Mouse (Mus musculus) intestine, embryonic 15.5 days (tissue): Measurements from ENCODE around the gene Rad54l. TPM values are rescaled to one million over a fixed set of nuclear protein-coding genes. Genes with fewer than 3 reads are reported as not detected.

ENCODE experiments used
- ATAC-seq: fragments of 200-750 bp; cut with Nextera tagmentation; 2 replicates; pipeline ENCODE4 v1.8.0; 2017; ENCODE audit warnings: moderate TSS enrichment, moderate library complexity
- H3K27ac ChIP-seq: fragments of 300-500 bp; sonication (generic); 2 replicates; pipeline ENCODE4 v1.5.1; 2015; ENCODE audit warnings: mild to moderate bottlenecking, inconsistent platforms
- H3K27me3 ChIP-seq: fragments of 300-500 bp; sonication (generic); replicated peaks from 2 replicates; pipeline ENCODE4 v1.6.1; 2015; ENCODE audit warnings: inconsistent platforms
- H3K36me3 ChIP-seq: fragments of 300-500 bp; sonication (generic); 2 replicates; pipeline ENCODE4 v1.6.1; 2015; ENCODE audit warnings: inconsistent platforms
- H3K4me1 ChIP-seq: fragments of 300-500 bp; sonication (generic); replicated peaks from 2 replicates; pipeline ENCODE4 v1.6.1; 2015; ENCODE audit warnings: inconsistent platforms
- H3K4me2 ChIP-seq: fragments of 300-500 bp; sonication (generic); replicated peaks from 2 replicates; pipeline ENCODE4 v1.6.1; 2015; ENCODE audit warnings: mild to moderate bottlenecking, inconsistent platforms
- H3K4me3 ChIP-seq: fragments of 300-500 bp; sonication (generic); replicated peaks from 2 replicates; pipeline ENCODE4 v1.5.1; 2015; ENCODE audit warnings: inconsistent platforms
- H3K9ac ChIP-seq: fragments of 300-500 bp; sonication (generic); 2 replicates; pipeline ENCODE4 v1.6.1; 2015; ENCODE audit warnings: inconsistent platforms
- H3K9me3 ChIP-seq: fragments of 300-500 bp; sonication (generic); 2 replicates; pipeline ENCODE4 v1.6.1; 2016; ENCODE audit warnings: inconsistent platforms
- WGBS: fragments of 180-500 bp; shearing (Covaris S2); methylation state at CpG from one replicate; pipeline ENCODE4 v1.1.7; 2015; 5-methylcytosine and 5-hydroxymethylcytosine counted together
- polyA plus RNA-seq: library from polyadenylated mRNA; unstranded; fragments of >200 nt; fragmentation: Nextera tagmentation; extraction: Ambion mirVana; gene quantifications from 2 replicates; pipeline ENCODE4 v1.2.1, GENCODE M21; 2015

The Rad54l gene
- polyA plus RNA-seq, 1 experiment from 2014 or later: 26.7 TPM

DNA sequence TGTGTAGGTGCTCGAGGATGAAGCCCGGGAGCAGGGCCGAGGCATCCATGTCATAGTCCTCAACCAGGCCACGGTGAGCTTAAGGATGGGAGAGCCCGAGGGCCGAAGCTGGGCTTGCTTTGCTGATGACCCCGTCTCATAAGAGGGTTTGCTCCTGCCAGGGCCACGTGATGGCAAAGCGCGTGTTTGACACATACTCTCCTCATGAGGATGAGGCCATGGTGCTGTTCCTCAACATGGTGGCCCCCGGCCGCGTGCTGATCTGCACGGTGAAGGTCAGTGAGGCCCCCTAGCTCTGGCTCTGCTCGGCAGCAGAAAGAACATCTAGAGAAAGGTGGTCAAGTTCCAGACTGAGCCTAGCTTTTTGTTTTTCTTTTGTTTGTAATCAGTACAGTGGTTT, 29.2 kb upstream of the Rad54l start:
- no peak overlapping the region for H3K27ac ChIP-seq
- no peaks in the 10 kb centered on the region for H3K9me3 ChIP-seq
- no peak overlapping the region for H3K4me2 ChIP-seq
- no peak for ATAC-seq
- no peak overlapping the region for H3K4me3 ChIP-seq
- H3K27me3 ChIP-seq: no peaks in the 10 kb centered on the region
- H3K9ac ChIP-seq: 0 out of 2 replicates have a peak overlapping the region, but pooled peaks have one; percentile 13
- WGBS: 93% methylated on average over 15 of the region's 15 CpGs
- peaks cover 33% of the 10 kb centered on the region for H3K36me3 ChIP-seq
- H3K4me1 ChIP-seq: peaks cover 15% of the 10 kb centered on the region

DNA sequence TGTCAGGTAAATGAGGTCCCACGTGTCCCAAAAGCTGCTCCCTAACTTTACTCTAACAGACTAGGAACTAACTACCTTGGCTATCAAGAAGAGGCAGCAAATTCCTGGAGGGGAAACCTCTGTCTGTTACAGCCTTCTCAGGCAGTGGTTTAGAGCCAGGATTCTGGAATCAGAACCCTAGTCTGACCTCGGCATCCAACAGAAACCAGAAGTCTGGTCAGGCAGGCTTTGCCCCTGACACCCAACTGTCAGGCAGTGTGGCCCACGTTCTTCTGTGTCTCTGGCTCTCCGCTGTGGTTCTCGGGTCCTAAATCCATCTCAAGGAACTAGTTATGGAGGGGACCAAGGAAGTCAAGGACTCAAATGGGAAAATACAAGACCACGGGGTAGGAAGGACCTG, 27.7 kb upstream of the Rad54l start, which contains the start of gene Lurap1:
Gene Lurap1, minus strand, starts transcription at position 101 of the 400 bp plus-strand sequence.
- H3K4me1 ChIP-seq: peaks cover 15% of the 10 kb centered on the region
- H3K27ac ChIP-seq: peak within 1 kb of the TSS; percentile 89
- H3K4me3 ChIP-seq: peak within 1 kb of the TSS; percentile 75
- H3K9me3 ChIP-seq: no peaks in the 10 kb centered on the region
- ATAC-seq: no peak
- peak within 1 kb of the TSS; percentile 90 for H3K9ac ChIP-seq
- H3K36me3 ChIP-seq: peaks cover 30% of the 10 kb centered on the region
- WGBS: 68% methylated on average over 6 of the region's 6 CpGs
- H3K27me3 ChIP-seq: no peaks in the 10 kb centered on the region
- peak within 1 kb of the TSS; percentile 77 for H3K4me2 ChIP-seq

DNA sequence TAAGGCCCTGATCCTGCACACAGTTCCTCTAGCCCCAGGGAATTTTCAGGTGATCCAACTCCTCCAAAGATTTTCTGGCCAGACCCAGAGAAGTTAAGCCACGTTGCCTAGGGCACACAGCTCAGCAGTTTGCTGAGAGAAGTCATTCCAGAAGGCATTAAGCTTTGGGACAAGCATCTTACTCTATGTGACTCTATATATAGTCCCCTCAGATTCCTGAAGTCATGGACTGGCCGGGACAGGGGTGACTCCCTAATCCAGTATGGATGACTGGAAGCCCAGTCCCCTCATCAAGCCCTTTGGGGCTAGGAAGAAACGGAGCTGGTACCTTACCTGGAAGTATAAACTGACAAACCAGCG, 27.4 kb upstream of the Rad54l start:
- 17% methylated on average over 4 of the region's 4 CpGs for WGBS

GRCm38 (mm10) chr4:116150156-116150861, 26.8 kb upstream of the Rad54l start:
- H3K9me3 ChIP-seq: no peaks in the 10 kb centered on the region
- peak overlapping the region; percentile 77 for H3K4me2 ChIP-seq
- peaks cover 21% of the 10 kb centered on the region for H3K36me3 ChIP-seq
- no peaks in the 10 kb centered on the region for H3K27me3 ChIP-seq
- H3K4me1 ChIP-seq: peaks cover 15% of the 10 kb centered on the region
- peak; percentile 98 for ATAC-seq
- peak overlapping the region; percentile 89 for H3K27ac ChIP-seq
- WGBS: under 1% methylated on average over 63 of the region's 73 CpGs
- H3K9ac ChIP-seq: peak overlapping the region; percentile 90
- H3K4me3 ChIP-seq: peak overlapping the region; percentile 75

More for the DNA sequence above, 27.4 kb upstream of the Rad54l start:
- no peaks in the 10 kb centered on the region for H3K9me3 ChIP-seq
- peaks cover 15% of the 10 kb centered on the region for H3K4me1 ChIP-seq
- H3K4me2 ChIP-seq: peak overlapping the region; percentile 77
- ATAC-seq: peak; percentile 22; the same call in 1 of the 2 replicates
- H3K27ac ChIP-seq: no peak overlapping the region
- peaks cover 26% of the 10 kb centered on the region for H3K36me3 ChIP-seq
- no peaks in the 10 kb centered on the region for H3K27me3 ChIP-seq
- H3K9ac ChIP-seq: peak overlapping the region; percentile 90
- H3K4me3 ChIP-seq: peak overlapping the region; percentile 75

DNA sequence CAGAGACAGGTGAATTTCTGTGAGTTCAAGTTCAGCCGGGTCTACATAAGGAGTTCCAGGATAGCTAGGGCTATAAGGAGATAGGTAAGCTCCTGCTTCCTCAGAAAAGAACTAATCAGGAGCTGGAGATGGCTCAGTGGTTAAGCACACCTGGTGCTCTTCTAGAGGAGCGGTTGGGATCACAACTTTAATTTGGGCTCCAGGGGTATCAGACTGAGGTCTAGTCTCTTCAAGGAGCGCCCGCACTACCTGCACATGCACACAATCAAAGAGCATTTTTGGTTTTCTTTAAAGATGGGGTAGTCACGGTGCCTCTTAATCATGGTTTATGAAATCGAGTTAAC, 26.3 kb upstream of the Rad54l start:
- H3K9me3 ChIP-seq: no peaks in the 10 kb centered on the region
- no peak; the same call in 1 of the 2 replicates for ATAC-seq
- H3K27ac ChIP-seq: peak overlapping the region; percentile 89
- H3K4me2 ChIP-seq: peak overlapping the region; percentile 77
- peaks cover 15% of the 10 kb centered on the region for H3K36me3 ChIP-seq
- H3K9ac ChIP-seq: peak overlapping the region; percentile 90
- H3K27me3 ChIP-seq: no peaks in the 10 kb centered on the region
- peaks cover 15% of the 10 kb centered on the region for H3K4me1 ChIP-seq
- peak overlapping the region; percentile 75 for H3K4me3 ChIP-seq
- 23% methylated on average over 6 of the region's 6 CpGs for WGBS

DNA sequence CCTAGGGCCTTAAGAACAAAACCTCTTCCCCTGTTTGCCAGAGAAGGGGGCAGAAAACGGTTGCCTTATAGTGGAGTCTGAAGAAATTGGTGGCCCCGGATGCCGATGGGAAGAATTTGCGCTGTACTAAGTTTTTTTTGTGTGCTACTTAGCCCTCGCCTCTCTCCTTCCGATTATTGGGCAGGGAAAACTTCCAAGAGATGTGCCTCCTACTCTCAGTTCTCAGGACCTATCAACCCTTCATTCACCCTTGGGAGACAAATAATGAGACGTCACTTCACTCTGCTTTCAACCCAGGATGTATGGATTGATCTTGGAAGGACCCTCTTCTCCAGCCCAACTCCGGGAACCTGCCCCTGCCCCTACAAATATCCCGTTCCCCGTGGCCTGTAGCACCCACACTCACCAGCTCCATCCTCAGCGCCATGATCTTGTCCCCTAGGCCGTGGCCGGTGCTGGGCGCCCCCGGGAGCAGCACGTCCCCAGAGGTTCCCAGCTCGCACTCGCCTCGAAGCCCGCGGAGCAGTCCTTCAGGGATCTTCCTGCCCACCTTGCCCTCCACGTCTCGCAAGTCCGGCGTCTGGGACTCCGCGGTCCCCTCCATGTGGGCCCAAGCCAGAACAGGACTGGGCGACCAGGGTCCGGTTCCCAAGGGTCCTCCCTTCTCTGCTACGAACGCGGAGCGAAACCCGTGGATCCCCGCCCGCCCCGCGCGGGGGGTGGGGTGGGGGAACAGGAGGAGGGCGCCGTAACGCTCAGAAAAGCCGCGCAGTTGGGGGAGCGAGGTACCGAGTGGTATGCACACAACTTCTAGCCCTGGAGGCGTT, 20.6 kb upstream of the Rad54l start:
- peaks cover 7% of the 10 kb centered on the region; the same call in 1 of the 2 replicates for H3K4me1 ChIP-seq
- H3K27me3 ChIP-seq: no peaks in the 10 kb centered on the region
- peak overlapping the region; percentile 98 for H3K4me2 ChIP-seq
- H3K27ac ChIP-seq: no peak overlapping the region
- no peaks in the 10 kb centered on the region for H3K36me3 ChIP-seq
- H3K9me3 ChIP-seq: no peaks in the 10 kb centered on the region
- H3K4me3 ChIP-seq: peak overlapping the region; percentile 56
- WGBS: under 1% methylated on average over 37 of the region's 47 CpGs
- H3K9ac ChIP-seq: peak overlapping the region; percentile 59
- peak; percentile 82 for ATAC-seq

- H3K27ac ChIP-seq: no peak overlapping the region
Measured at GRCm38 (mm10) chr4:116143317-116143811, 19.9 kb upstream of the Rad54l start.

DNA sequence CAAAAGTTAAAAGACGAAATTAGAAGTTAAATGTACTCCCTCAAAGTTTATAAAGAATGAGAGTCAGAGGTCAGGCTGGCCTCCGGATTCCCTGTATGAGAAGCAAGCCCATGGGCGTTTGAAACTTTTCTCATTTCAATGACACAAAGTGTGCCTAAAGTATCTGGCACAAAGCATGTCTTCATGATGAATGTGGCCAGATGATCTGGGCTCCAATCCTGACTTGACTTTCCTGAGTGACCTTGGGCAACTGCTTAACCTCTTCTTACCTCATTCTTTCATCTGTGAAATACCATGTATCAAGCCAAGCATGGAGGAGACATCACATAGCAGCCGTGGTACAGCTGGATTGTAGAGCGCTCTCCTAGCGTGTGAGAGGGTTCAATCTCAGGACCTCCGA, 18.8 kb upstream of the Rad54l start:
- WGBS: 84% methylated on average over 7 of the region's 7 CpGs
- no peaks in the 10 kb centered on the region for H3K27me3 ChIP-seq
- H3K36me3 ChIP-seq: no peaks in the 10 kb centered on the region
- H3K9me3 ChIP-seq: no peaks in the 10 kb centered on the region
- ATAC-seq: no peak
- peaks cover 7% of the 10 kb centered on the region; the same call in 1 of the 2 replicates for H3K4me1 ChIP-seq
- H3K9ac ChIP-seq: no peak overlapping the region
- no peak overlapping the region for H3K27ac ChIP-seq
- H3K4me3 ChIP-seq: no peak overlapping the region
- no peak overlapping the region for H3K4me2 ChIP-seq

More at GRCm38 (mm10) chr4:116143317-116143811, 19.9 kb upstream of the Rad54l start:
- H3K36me3 ChIP-seq: no peaks in the 10 kb centered on the region
- H3K4me1 ChIP-seq: peaks cover 7% of the 10 kb centered on the region; the same call in 1 of the 2 replicates
- H3K4me2 ChIP-seq: peak overlapping the region; percentile 98
- H3K27me3 ChIP-seq: no peaks in the 10 kb centered on the region
- H3K9me3 ChIP-seq: no peaks in the 10 kb centered on the region
- H3K4me3 ChIP-seq: peak overlapping the region; percentile 56
- WGBS: 8% methylated on average over 7 of the region's 7 CpGs
- H3K9ac ChIP-seq: peak overlapping the region; percentile 59; the same call in 1 of the 2 replicates
- no peak for ATAC-seq

GRCm38 (mm10) chr4:116141736-116142135, 18.2 kb upstream of the Rad54l start:
- no peak overlapping the region for H3K9ac ChIP-seq
- H3K27me3 ChIP-seq: no peaks in the 10 kb centered on the region
- no peak overlapping the region for H3K27ac ChIP-seq
- H3K36me3 ChIP-seq: no peaks in the 10 kb centered on the region
- ATAC-seq: no peak
- H3K4me1 ChIP-seq: peaks cover 7% of the 10 kb centered on the region; the same call in 1 of the 2 replicates
- 76% methylated on average over 1 of the region's 1 CpGs for WGBS
- H3K4me2 ChIP-seq: no peak overlapping the region
- no peak overlapping the region for H3K4me3 ChIP-seq
- no peaks in the 10 kb centered on the region for H3K9me3 ChIP-seq

DNA sequence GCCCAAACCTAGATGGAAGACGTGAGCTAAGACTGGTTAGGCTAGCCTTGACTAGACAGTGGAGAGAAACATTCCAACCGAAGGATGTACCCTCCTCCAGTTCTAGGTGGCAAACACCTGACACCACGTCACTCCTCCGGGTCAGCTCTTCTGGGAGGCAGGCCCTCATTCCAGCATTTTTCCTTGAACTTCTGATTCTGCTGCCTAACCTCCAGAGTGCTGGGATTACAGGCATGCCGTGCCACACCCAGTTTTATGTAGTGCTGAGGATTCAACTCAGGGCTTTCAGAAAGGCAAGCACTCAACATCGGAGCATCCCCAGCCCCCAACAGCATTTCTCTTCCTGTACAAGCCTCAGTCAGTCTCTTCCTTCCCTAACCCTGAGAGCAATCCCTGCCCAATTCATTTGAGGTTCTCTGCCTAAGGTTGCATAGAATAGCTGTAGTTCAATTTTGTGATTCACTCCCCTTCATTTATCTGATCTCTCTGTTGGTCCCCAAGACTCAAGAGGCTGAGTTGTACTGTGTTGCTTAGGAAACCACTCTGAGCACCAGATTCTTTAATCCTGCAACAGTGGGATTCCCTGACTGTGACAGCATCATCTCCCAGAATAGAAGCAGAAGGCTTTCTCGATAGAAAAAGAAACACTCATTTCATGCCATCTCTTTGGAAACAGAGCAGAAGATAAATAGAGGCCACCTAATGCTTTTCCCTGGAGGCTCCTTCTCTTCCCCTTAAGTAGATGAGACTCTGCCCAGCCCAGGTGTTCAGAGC, 17.5 kb upstream of the Rad54l start:
- no peak for ATAC-seq
- Histone ChIP-seq H3K9me3 (no peaks in the 10 kb centered on the region), H3K4me2 (no peak overlapping the region), H3K36me3 (no peaks in the 10 kb centered on the region), H3K4me3 (no peak overlapping the region), H3K27me3 (no peaks in the 10 kb centered on the region), H3K4me1 (peaks cover 7% of the 10 kb centered on the region; the same call in 1 of the 2 replicates), H3K27ac (no peak overlapping the region), H3K9ac (no peak overlapping the region)
- 73% methylated on average over 7 of the region's 7 CpGs for WGBS

GRCm38 (mm10) chr4:116137421-116137996, 14.0 kb upstream of the Rad54l start:
- Histone ChIP-seq H3K9ac (no peak overlapping the region), H3K9me3 (no peaks in the 10 kb centered on the region), H3K27me3 (no peaks in the 10 kb centered on the region), H3K27ac (no peak overlapping the region), H3K36me3 (no peaks in the 10 kb centered on the region), H3K4me2 (no peak overlapping the region), H3K4me3 (no peak overlapping the region), H3K4me1 (no peaks in the 10 kb centered on the region)
- WGBS: 43% methylated on average over 13 of the region's 13 CpGs
- ATAC-seq: no peak
